8 mouse cellular contexts compared by ENCODE assay signal in genomic region chr10:63336901-63337300, GRCm38 (mm10). TPM values are rescaled to one million over a fixed set of nuclear protein-coding genes. Genes with fewer than 3 reads are reported as not detected.
A peak's percentile ranks its signal among the peaks of the same experiment; 100 is the strongest.
DNase-seq lines count a peak whose midpoint lies in the region; ATAC-seq and TF ChIP-seq lines count a peak whose summit lies in the region.

No protein-coding gene starts in this region.

- no peaks in the 10 kb centered on the region for H3K9me3 ChIP-seq in hindbrain, embryonic 16.5 days (ENCODE audit: control insufficient read depth, low read length)
- no peaks in the 10 kb centered on the region for H3K9me3 ChIP-seq in liver, embryonic 14.5 days (ENCODE audit: control insufficient read depth, low read length)

- no peak for TF ChIP-seq CTCF in liver, embryonic 14.5 days (IDR thresholded peaks at IDR 0.05; ENCODE audit: low read depth)

- H3K9ac ChIP-seq in hindbrain, embryonic 16.5 days (ENCODE audit: low read depth, low read length): peak overlapping the region; percentile 51
- H3K9ac ChIP-seq in liver, embryonic 14.5 days (replicated peaks): peak overlapping the region; percentile 74

- H3K27ac ChIP-seq in brown adipose tissue, adult 24 weeks (replicated peaks; ENCODE audit: low read depth, low read length): no peak overlapping the region
- no peak overlapping the region for H3K27ac ChIP-seq in hindbrain, embryonic 16.5 days (ENCODE audit: low read depth, low read length)
- H3K27ac ChIP-seq in liver, embryonic 14.5 days: no peak overlapping the region

- no peak for ATAC-seq in cerebellum, adult (ENCODE audit: insufficient number of reproducible peaks, low FRiP score, low TSS enrichment)
- no peak for ATAC-seq in hindbrain, embryonic 16.5 days
- ATAC-seq in liver, embryonic 14.5 days (ENCODE audit: insufficient read depth): no peak

- WGBS in hindbrain, embryonic 16.5 days: 47% methylated on average over 13 of the region's 13 CpGs
- WGBS in liver, embryonic 14.5 days (ENCODE audit: insufficient replicate concordance): 78% methylated on average over 13 of the region's 13 CpGs

- TF ChIP-seq EP300 in liver, embryonic 14.5 days (IDR thresholded peaks at IDR 0.05; ENCODE audit: low read depth): no peak

- H3K27me3 ChIP-seq in hindbrain, embryonic 16.5 days (replicated peaks; ENCODE audit: control insufficient read depth, insufficient read depth, low read length): no peaks in the 10 kb centered on the region
- no peaks in the 10 kb centered on the region for H3K27me3 ChIP-seq in liver, embryonic 14.5 days (ENCODE audit: control insufficient read depth, insufficient read depth, low read length)

- no peaks in the 10 kb centered on the region; the same call in 1 of the 2 replicates for H3K4me1 ChIP-seq in brown adipose tissue, adult 24 weeks (ENCODE audit: control insufficient read depth, insufficient read depth, insufficient read length, low read length)
- H3K4me1 ChIP-seq in hindbrain, embryonic 16.5 days (ENCODE audit: control insufficient read depth, insufficient read depth, low read depth, low read length): peaks cover 13% of the 10 kb centered on the region
- H3K4me1 ChIP-seq in liver, embryonic 14.5 days (replicated peaks; ENCODE audit: control insufficient read depth in 2 of 2, insufficient read depth in 2 of 2, low read length in 1 of 2): peaks cover 17 to 18% of the 10 kb centered on the region in 2 experiments

- peak overlapping the region; percentile 78 for H3K4me2 ChIP-seq in hindbrain, embryonic 16.5 days (ENCODE audit: low read length)
- peak overlapping the region; percentile 91 for H3K4me2 ChIP-seq in liver, embryonic 14.5 days (ENCODE audit: low read depth)

- peak; percentile 19 for DNase-seq in cerebellum, adult 11-12 months
- DNase-seq in liver, embryonic 14.5 days (ENCODE audit: low read depth in 3 of 3, low spot score in 3 of 3): no peak
- no peak for DNase-seq in thymus, postnatal 10 days (ENCODE audit: low spot score in 2 of 2)
- no peak for DNase-seq in spleen, adult 18-20 months
- DNase-seq in right cerebral cortex, postnatal 36 days (ENCODE audit: low spot score in 2 of 2): no peak

- peak overlapping the region; percentile 34 for H3K4me3 ChIP-seq in brown adipose tissue, adult 24 weeks (ENCODE audit: insufficient read depth, low read depth, low read length)
- peak overlapping the region; percentile 90 for H3K4me3 ChIP-seq in hindbrain, embryonic 16.5 days (ENCODE audit: low read length)
- peak overlapping the region; percentile 79 to 99 for H3K4me3 ChIP-seq in liver, embryonic 14.5 days (ENCODE audit: insufficient read depth in 1 of 2, low read depth in 2 of 2, low read length in 2 of 2)

- no peaks in the 10 kb centered on the region for H3K36me3 ChIP-seq in hindbrain, embryonic 16.5 days (ENCODE audit: control insufficient read depth, insufficient read depth, low read length)
- H3K36me3 ChIP-seq in liver, embryonic 14.5 days (replicated peaks; ENCODE audit: control insufficient read depth, insufficient read depth, low read depth): peaks cover 35% of the 10 kb centered on the region

RNA-seq across cellular contexts. Expression of gene Sirt1, which starts 44.6 kb away (rescaled TPM):
- 9.3 TPM in 2 replicates for polyA plus RNA-seq in brown adipose tissue, adult 24 weeks (2012; ENCODE audit: insufficient read depth, insufficient read length, missing spikeins)
- 2.3 and 3.4 TPM in 2 replicates for polyA plus RNA-seq in hindbrain, embryonic 16.5 days (2015; fragmentation: Nextera tagmentation; extraction: Ambion mirVana)
- 5.5 and 8.4 TPM in 2 replicates for polyA plus RNA-seq in liver, embryonic 14.5 days (2012; rRNA removed)
- polyA plus RNA-seq in liver, embryonic 14.5 days (2014; fragmentation: Nextera tagmentation; extraction: Ambion mirVana): 3.8 and 4.7 TPM in 2 replicates

RNA-seq across cellular contexts. Expression of gene Dnajc12, which starts 45.3 kb away (rescaled TPM):
- 4.6 and 9.2 TPM in 2 replicates for polyA plus RNA-seq in brown adipose tissue, adult 24 weeks (2012; ENCODE audit: insufficient read depth, insufficient read length, missing spikeins)
- 18.1 and 22.8 TPM in 2 replicates for polyA plus RNA-seq in hindbrain, embryonic 16.5 days (2015; fragmentation: Nextera tagmentation; extraction: Ambion mirVana)
- polyA plus RNA-seq in liver, embryonic 14.5 days (2012; rRNA removed): 2.4 and 8.3 TPM in 2 replicates
- 16.3 and 20.1 TPM in 2 replicates for polyA plus RNA-seq in liver, embryonic 14.5 days (2014; fragmentation: Nextera tagmentation; extraction: Ambion mirVana)

Comparison
In these comparisons a context has a peak if more than half of its experiments do, and no peak if none do; other contexts are left out.
1. H3K4me3 ChIP-seq: peak in every context shown above with its lines; median percentile 90 in hindbrain, embryonic 16.5 days; 89 in liver, embryonic 14.5 days; 34 in brown adipose tissue, adult 24 weeks.